Mouse (Mus musculus): ENCODE results near the gene Dhdh.

DNA sequence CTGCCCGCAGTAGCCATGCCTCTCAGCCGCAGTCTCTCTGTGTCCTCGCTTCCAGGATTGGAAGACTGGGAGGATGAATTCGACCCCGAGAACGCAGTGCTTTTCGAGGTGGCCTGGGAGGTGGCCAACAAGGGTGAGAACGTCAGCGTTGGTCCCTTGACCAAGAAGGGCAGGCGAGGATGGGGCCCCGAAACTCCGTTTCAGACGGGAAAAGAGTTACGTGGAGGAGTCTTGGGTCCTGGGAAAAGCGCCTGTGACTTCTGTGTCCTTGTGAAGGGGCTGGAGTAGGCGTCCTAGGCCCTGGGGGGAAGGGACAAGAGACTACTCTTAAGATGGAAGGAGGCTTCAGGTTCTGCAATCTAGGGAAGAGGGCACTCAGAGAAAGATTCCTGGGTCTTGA, 53.6 kb downstream of the Dhdh start:
- TF ChIP-seq CTCF (IDR thresholded peaks at IDR 0.05; ENCODE audit: borderline replicate concordance, extremely low read depth, insufficient read depth, insufficient read length) (no peak), POLR2A (IDR thresholded peaks at IDR 0.05; ENCODE audit: borderline replicate concordance, extremely low read depth, insufficient read depth, insufficient read length, poor library complexity, severe bottlenecking) (no peak)
